Mouse (Mus musculus): ENCODE data around the gene Mpv17. TPM values are rescaled to one million over a fixed set of nuclear protein-coding genes. Genes with fewer than 3 reads are reported as not detected.

Mpv17 gene
- total RNA-seq, 1 experiment, result 45.7 TPM

DNA sequence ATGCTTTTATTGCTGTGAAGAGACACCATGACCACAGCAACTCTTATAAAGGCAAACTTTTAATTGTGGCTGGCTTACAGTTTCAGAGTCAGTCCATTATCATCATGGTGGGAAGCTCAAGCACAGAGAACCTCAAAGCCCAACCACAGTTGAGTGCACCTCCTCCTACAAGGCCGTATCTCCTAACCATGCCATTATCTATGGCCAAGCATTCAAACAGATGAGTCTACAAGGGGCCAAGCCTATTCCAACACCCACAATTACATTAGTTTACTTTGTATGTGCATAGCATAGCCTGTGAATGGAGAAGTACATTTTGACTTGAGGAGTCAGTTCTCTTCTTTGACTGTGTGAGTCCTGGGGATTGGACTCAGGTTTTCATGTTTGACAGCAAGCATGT, 10.8 kb upstream of the Mpv17 start:
- no peaks in the 10 kb centered on the region for H3K9me3 ChIP-seq (ENCODE audit: control insufficient read depth, insufficient read depth, low read depth, low read length)
- no peak overlapping the region for H3K27ac ChIP-seq (ENCODE audit: insufficient read depth, low read depth, low read length, poor library complexity, severe bottlenecking)
- peaks cover 56% of the 10 kb centered on the region for H3K36me3 ChIP-seq (ENCODE audit: control insufficient read depth, insufficient read depth, low read length, poor library complexity, severe bottlenecking)
- in situ Hi-C loops (cut with MboI; ENCODE audit: low sequenced_read_pairs in 2 of 2, unreplicated experiment in 2 of 2), result no loop called here
- H3K4me3 ChIP-seq (ENCODE audit: insufficient read depth in 1 of 2, low read depth in 1 of 2, low read length in 2 of 2, poor library complexity in 1 of 2, severe bottlenecking in 1 of 2), result no peak overlapping the region
- TF ChIP-seq MAFK (IDR thresholded peaks at IDR 0.05; ENCODE audit: insufficient read depth, low read depth, low read length) (no peak), ZNF384 (IDR thresholded peaks at IDR 0.05; ENCODE audit: low read depth, low read length) (no peak), ZC3H11A (IDR thresholded peaks at IDR 0.05; ENCODE audit: borderline replicate concordance, low read depth, low read length) (no peak), CHD2 (IDR thresholded peaks at IDR 0.05; ENCODE audit: low read depth, low read length) (no peak), HCFC1 (IDR thresholded peaks at IDR 0.05; ENCODE audit: borderline replicate concordance, insufficient read depth, low read length) (no peak)
- no peak for DNase-seq (ENCODE audit: low read depth, low spot score)
- no peaks in the 10 kb centered on the region for H3K4me1 ChIP-seq (ENCODE audit: control insufficient read depth in 2 of 2, insufficient read depth in 2 of 2, low read length in 2 of 2, poor library complexity in 1 of 2)
- H3K9ac ChIP-seq (ENCODE audit: insufficient read depth, low read depth, low read length, poor library complexity, severe bottlenecking), result no peak overlapping the region

DNA sequence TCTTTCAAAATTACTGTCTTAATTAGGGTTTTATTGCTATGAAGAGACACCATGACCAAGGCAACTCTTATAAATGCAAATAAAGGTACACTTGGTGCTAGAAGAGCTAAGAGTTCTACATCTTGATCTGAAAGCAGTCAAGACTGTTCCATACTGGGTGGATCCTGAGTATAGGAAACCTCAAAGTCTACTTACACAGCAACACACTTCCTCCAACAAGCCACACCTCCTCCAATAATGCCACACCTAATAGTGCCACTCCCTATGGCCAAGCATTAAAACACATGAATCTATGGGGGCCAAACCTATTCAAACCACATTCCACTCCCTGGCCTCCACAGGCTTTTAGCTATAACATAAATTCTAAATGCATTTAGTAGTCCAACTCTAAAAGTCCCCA, 8.4 kb upstream of the Mpv17 start:
- in situ Hi-C loops (cut with MboI; ENCODE audit: low sequenced_read_pairs in 2 of 2, unreplicated experiment in 2 of 2), result no loop called here
- no peak for DNase-seq (ENCODE audit: low read depth, low spot score)
- no peaks in the 10 kb centered on the region for H3K9me3 ChIP-seq (ENCODE audit: control insufficient read depth, insufficient read depth, low read depth, low read length)

DNA sequence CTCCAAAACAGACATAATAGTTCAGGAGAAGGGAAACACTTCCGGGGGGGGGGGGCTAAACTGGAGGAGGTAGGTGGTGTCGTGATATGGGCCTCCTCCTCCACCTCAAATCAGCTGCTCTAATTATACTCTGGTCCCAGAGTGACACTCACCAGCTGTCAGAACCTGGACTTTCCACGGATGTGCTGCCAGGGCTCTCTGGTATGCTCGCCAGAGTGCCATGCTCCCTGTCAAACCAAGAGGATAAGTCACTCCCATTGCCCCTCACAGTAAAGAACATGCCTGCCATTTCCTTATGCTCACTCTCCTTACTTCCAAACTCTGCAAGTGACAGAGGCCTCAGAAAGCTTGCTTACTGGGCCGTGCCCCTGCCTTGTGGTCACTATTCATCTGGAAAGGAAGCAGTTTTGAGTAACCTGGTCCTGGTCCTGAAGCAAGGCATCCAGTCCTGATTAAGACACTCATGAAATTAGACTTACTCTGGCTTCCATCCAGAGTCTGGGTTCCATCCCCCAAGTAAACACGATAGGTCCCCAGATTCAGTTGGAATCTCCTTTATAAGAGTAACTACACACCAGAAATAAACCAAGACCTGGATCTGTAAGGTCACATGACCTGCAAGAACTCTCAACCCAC, 417 bp downstream of the Mpv17 start:
- DNase-seq (ENCODE audit: low read depth, low spot score), result no peak
- Histone ChIP-seq H3K4me3 (ENCODE audit: insufficient read depth in 1 of 2, low read depth in 1 of 2, low read length in 2 of 2, poor library complexity in 1 of 2, severe bottlenecking in 1 of 2) (peak overlapping the region; percentile 69 to 75), H3K9me3 (ENCODE audit: control insufficient read depth, insufficient read depth, low read depth, low read length) (no peaks in the 10 kb centered on the region), H3K36me3 (ENCODE audit: control insufficient read depth, insufficient read depth, low read length, poor library complexity, severe bottlenecking) (peaks cover 20% of the 10 kb centered on the region), H3K4me1 (ENCODE audit: control insufficient read depth in 2 of 2, insufficient read depth in 2 of 2, low read length in 2 of 2, poor library complexity in 1 of 2) (peaks cover 0 to 3% of the 10 kb centered on the region in 2 experiments; a peak in 1 of 4 replicates), H3K9ac (ENCODE audit: insufficient read depth, low read depth, low read length, poor library complexity, severe bottlenecking) (peak overlapping the region; percentile 79), H3K27ac (ENCODE audit: insufficient read depth, low read depth, low read length, poor library complexity, severe bottlenecking) (no peak overlapping the region)
- no peak for TF ChIP-seq ZC3H11A (IDR thresholded peaks at IDR 0.05; ENCODE audit: borderline replicate concordance, low read depth, low read length)
- TF ChIP-seq ZNF384 (IDR thresholded peaks at IDR 0.05; ENCODE audit: low read depth, low read length), result no peak
- no peak for TF ChIP-seq CHD2 (IDR thresholded peaks at IDR 0.05; ENCODE audit: low read depth, low read length)
- no peak for TF ChIP-seq MAFK (IDR thresholded peaks at IDR 0.05; ENCODE audit: insufficient read depth, low read depth, low read length)
- TF ChIP-seq HCFC1 (IDR thresholded peaks at IDR 0.05; ENCODE audit: borderline replicate concordance, insufficient read depth, low read length), result no peak
- in situ Hi-C loops (cut with MboI; ENCODE audit: low sequenced_read_pairs in 2 of 2, unreplicated experiment in 2 of 2), result no loop called here

More for the DNA sequence above, 8.4 kb upstream of the Mpv17 start:
- H3K36me3 ChIP-seq (ENCODE audit: control insufficient read depth, insufficient read depth, low read length, poor library complexity, severe bottlenecking), result peaks cover 52% of the 10 kb centered on the region
- H3K9ac ChIP-seq (ENCODE audit: insufficient read depth, low read depth, low read length, poor library complexity, severe bottlenecking), result no peak overlapping the region
- TF ChIP-seq CHD2 (IDR thresholded peaks at IDR 0.05; ENCODE audit: low read depth, low read length), result no peak
- no peaks in the 10 kb centered on the region for H3K4me1 ChIP-seq (ENCODE audit: control insufficient read depth in 2 of 2, insufficient read depth in 2 of 2, low read length in 2 of 2, poor library complexity in 1 of 2)
- no peak overlapping the region for H3K4me3 ChIP-seq (ENCODE audit: insufficient read depth in 1 of 2, low read depth in 1 of 2, low read length in 2 of 2, poor library complexity in 1 of 2, severe bottlenecking in 1 of 2)
- no peak overlapping the region for H3K27ac ChIP-seq (ENCODE audit: insufficient read depth, low read depth, low read length, poor library complexity, severe bottlenecking)

DNA sequence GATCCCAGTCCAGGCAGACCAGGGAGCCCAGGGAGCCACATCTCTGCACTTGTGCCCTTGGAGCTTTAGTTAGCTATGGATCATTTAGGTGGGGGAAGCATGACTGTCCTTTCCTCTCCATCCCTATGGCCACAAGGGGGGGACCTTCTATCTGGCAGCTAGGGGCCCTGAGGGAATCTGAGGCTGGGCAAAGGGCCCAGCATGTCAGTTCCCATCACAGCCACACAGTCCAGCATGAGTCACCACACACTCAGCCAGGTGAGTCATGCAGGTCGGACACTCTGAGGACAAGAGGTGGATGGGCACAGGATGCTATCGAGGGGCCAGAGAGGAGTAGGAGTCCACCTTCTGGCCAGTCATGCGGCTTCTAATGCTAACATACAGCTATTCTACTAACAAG, 2.3 kb downstream of the Mpv17 start:
- in situ Hi-C loops (cut with MboI; ENCODE audit: low sequenced_read_pairs in 2 of 2, unreplicated experiment in 2 of 2), result no loop called here
- DNase-seq (ENCODE audit: low read depth, low spot score), result no peak
- Histone ChIP-seq H3K4me3 (ENCODE audit: insufficient read depth in 1 of 2, low read depth in 1 of 2, low read length in 2 of 2, poor library complexity in 1 of 2, severe bottlenecking in 1 of 2) (no peak overlapping the region), H3K9me3 (ENCODE audit: control insufficient read depth, insufficient read depth, low read depth, low read length) (no peaks in the 10 kb centered on the region), H3K36me3 (ENCODE audit: control insufficient read depth, insufficient read depth, low read length, poor library complexity, severe bottlenecking) (peaks cover 5% of the 10 kb centered on the region), H3K4me1 (ENCODE audit: control insufficient read depth in 2 of 2, insufficient read depth in 2 of 2, low read length in 2 of 2, poor library complexity in 1 of 2) (peaks cover 0 to 3% of the 10 kb centered on the region in 2 experiments; a peak in 1 of 4 replicates), H3K27ac (ENCODE audit: insufficient read depth, low read depth, low read length, poor library complexity, severe bottlenecking) (no peak overlapping the region), H3K9ac (ENCODE audit: insufficient read depth, low read depth, low read length, poor library complexity, severe bottlenecking) (no peak overlapping the region)
- no peak for TF ChIP-seq CHD2 (IDR thresholded peaks at IDR 0.05; ENCODE audit: low read depth, low read length)
- no peak for TF ChIP-seq ZNF384 (IDR thresholded peaks at IDR 0.05; ENCODE audit: low read depth, low read length)
- no peak for TF ChIP-seq HCFC1 (IDR thresholded peaks at IDR 0.05; ENCODE audit: borderline replicate concordance, insufficient read depth, low read length)
- TF ChIP-seq ZC3H11A (IDR thresholded peaks at IDR 0.05; ENCODE audit: borderline replicate concordance, low read depth, low read length), result no peak
- TF ChIP-seq MAFK (IDR thresholded peaks at IDR 0.05; ENCODE audit: insufficient read depth, low read depth, low read length), result no peak

DNA sequence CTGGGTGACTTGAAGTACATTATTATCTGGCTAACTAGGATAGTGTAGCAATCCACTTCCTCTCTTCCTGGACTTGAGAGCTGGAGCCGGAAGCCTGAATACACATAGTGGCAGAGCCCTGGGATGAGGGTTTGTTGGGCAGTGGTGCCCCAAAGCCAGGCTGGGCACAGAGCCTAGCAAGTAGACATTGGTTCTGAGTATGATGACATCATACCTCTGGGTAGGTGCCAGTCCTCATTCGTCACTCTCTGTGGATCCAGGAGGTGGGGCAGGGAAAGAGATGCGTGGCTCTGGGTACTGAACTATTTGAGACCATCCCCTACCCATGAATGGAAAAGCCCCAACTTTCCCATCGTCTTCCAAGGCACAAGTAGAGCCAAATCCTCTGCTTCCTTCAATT, 4.3 kb downstream of the Mpv17 start:
- in situ Hi-C loops (cut with MboI; ENCODE audit: low sequenced_read_pairs in 2 of 2, unreplicated experiment in 2 of 2), result no loop called here
- peaks cover 8% of the 10 kb centered on the region; the same call in 1 of the 2 replicates for H3K36me3 ChIP-seq (ENCODE audit: control insufficient read depth, insufficient read depth, low read length, poor library complexity, severe bottlenecking)

More for the DNA sequence above, 4.3 kb downstream of the Mpv17 start:
- TF ChIP-seq MAFK (IDR thresholded peaks at IDR 0.05; ENCODE audit: insufficient read depth, low read depth, low read length), result no peak
- TF ChIP-seq ZC3H11A (IDR thresholded peaks at IDR 0.05; ENCODE audit: borderline replicate concordance, low read depth, low read length), result no peak
- no peak for TF ChIP-seq CHD2 (IDR thresholded peaks at IDR 0.05; ENCODE audit: low read depth, low read length)
- no peak overlapping the region for H3K4me3 ChIP-seq (ENCODE audit: insufficient read depth in 1 of 2, low read depth in 1 of 2, low read length in 2 of 2, poor library complexity in 1 of 2, severe bottlenecking in 1 of 2)
- no peak for DNase-seq (ENCODE audit: low read depth, low spot score)
- peaks cover 0 to 3% of the 10 kb centered on the region in 2 experiments; a peak in 1 of 4 replicates for H3K4me1 ChIP-seq (ENCODE audit: control insufficient read depth in 2 of 2, insufficient read depth in 2 of 2, low read length in 2 of 2, poor library complexity in 1 of 2)
- H3K9ac ChIP-seq (ENCODE audit: insufficient read depth, low read depth, low read length, poor library complexity, severe bottlenecking), result no peak overlapping the region
- no peak overlapping the region for H3K27ac ChIP-seq (ENCODE audit: insufficient read depth, low read depth, low read length, poor library complexity, severe bottlenecking)
- no peaks in the 10 kb centered on the region for H3K9me3 ChIP-seq (ENCODE audit: control insufficient read depth, insufficient read depth, low read depth, low read length)
